Mouse (Mus musculus) C2C12 (cell line): ENCODE data around the gene Gstm1.

Experiments
- CEBPB ChIP-seq: IDR thresholded peaks from one replicate; pipeline ENCODE4 v1.6.1; 2011; ENCODE audit warnings: low read depth, mild to moderate bottlenecking, control low read depth, moderate library complexity
- CTCF ChIP-seq: IDR thresholded peaks from one replicate; pipeline ENCODE4 v1.5.1; 2011; ENCODE audit not compliant: control insufficient read depth, insufficient read depth, insufficient read length
- MAX ChIP-seq: IDR thresholded peaks from one replicate; pipeline ENCODE4 v1.6.1; 2011; ENCODE audit warnings: mild to moderate bottlenecking, control low read depth
- MYOD1 ChIP-seq: IDR thresholded peaks from one replicate; pipeline ENCODE4 v1.6.1; 2011; ENCODE audit warnings: low read depth; ENCODE audit not compliant: control insufficient read depth, insufficient read length

GRCm38 (mm10) chr3:107998591-107998990 is 19.2 kb downstream of the Gstm1 start:
- no peak for TF ChIP-seq CTCF
- no peak for TF ChIP-seq MAX
- no peak for TF ChIP-seq CEBPB
- TF ChIP-seq MYOD1, result no peak
